Mouse (Mus musculus): ENCODE measurements around the gene Tmem245. TPM values are rescaled to one million over a fixed set of nuclear protein-coding genes. Genes with fewer than 3 reads are reported as not detected.

Gene Tmem245
- polyA plus RNA-seq, 1 experiment from 2014 or later = 10.8 TPM

GRCm38 (mm10) chr4:56848044-56848443 lies 99.2 kb downstream of the Tmem245 start:
- peaks cover 38% of the 10 kb centered on the region for H3K36me3 ChIP-seq
- H3K4me3 ChIP-seq = no peak overlapping the region
- H3K4me1 ChIP-seq (replicated peaks) = peaks cover 18% of the 10 kb centered on the region
- H3K27ac ChIP-seq = no peak overlapping the region
- 89% methylated on average over 6 of the region's 6 CpGs for WGBS
- DNase-seq (ENCODE audit: low spot score) = no peak
- no peaks in the 10 kb centered on the region for H3K27me3 ChIP-seq (ENCODE audit: insufficient read depth, poor library complexity, severe bottlenecking)
- peaks cover 8% of the 10 kb centered on the region; the same call in 1 of the 2 replicates for H3K9me3 ChIP-seq

GRCm38 (mm10) chr4:56847400-56847799 lies 99.8 kb downstream of the Tmem245 start:
- WGBS = 89% methylated on average over 3 of the region's 3 CpGs
- H3K4me3 ChIP-seq = no peak overlapping the region

GRCm38 (mm10) chr4:56845896-56846533 lies 101.2 kb downstream of the Tmem245 start:
- Histone ChIP-seq H3K36me3 (peaks cover 53% of the 10 kb centered on the region), H3K4me3 (no peak overlapping the region), H3K27me3 (ENCODE audit: insufficient read depth, poor library complexity, severe bottlenecking) (no peaks in the 10 kb centered on the region), H3K27ac (no peak overlapping the region), H3K9me3 (peaks cover 8% of the 10 kb centered on the region; the same call in 1 of the 2 replicates), H3K4me1 (replicated peaks) (peaks cover 14% of the 10 kb centered on the region)
- 64% methylated on average over 12 of the region's 12 CpGs for WGBS
- DNase-seq (ENCODE audit: low spot score) = no peak

More at GRCm38 (mm10) chr4:56847400-56847799, 99.8 kb downstream of the Tmem245 start:
- Histone ChIP-seq H3K27me3 (ENCODE audit: insufficient read depth, poor library complexity, severe bottlenecking) (no peaks in the 10 kb centered on the region), H3K9me3 (peaks cover 8% of the 10 kb centered on the region; the same call in 1 of the 2 replicates), H3K4me1 (replicated peaks) (peaks cover 18% of the 10 kb centered on the region), H3K27ac (no peak overlapping the region), H3K36me3 (peaks cover 43% of the 10 kb centered on the region)
- DNase-seq (ENCODE audit: low spot score) = no peak

DNA sequence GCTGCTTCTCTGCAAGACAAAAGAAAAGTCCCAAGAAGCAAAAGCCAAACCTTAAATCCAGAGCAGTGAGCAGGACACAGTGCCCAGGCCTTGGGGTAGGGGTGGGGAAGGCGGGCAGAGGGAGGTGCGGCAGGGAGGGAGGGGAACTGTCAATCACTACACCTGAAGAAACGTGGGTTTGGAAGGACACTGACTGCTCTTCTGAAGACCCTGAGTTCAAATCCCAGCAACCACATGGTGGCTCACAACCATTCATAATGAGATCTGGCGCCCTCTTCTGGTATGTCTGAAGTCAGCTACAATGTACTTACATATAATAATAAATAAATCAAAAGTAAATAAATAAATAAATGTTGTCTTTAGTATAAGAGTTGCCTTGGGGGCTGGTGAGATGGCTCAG lies 102.3 kb downstream of the Tmem245 start:
- no peak for DNase-seq (ENCODE audit: low spot score)
- WGBS = 86% methylated on average over 4 of the region's 4 CpGs
- Histone ChIP-seq H3K4me1 (replicated peaks) (peaks cover 8% of the 10 kb centered on the region; the same call in 1 of the 2 replicates), H3K27me3 (ENCODE audit: insufficient read depth, poor library complexity, severe bottlenecking) (no peaks in the 10 kb centered on the region), H3K9me3 (peaks cover 8% of the 10 kb centered on the region; the same call in 1 of the 2 replicates), H3K27ac (no peak overlapping the region), H3K4me3 (no peak overlapping the region), H3K36me3 (peaks cover 64% of the 10 kb centered on the region)

- H3K36me3 ChIP-seq = peaks cover 68% of the 10 kb centered on the region
- 88% methylated on average over 2 of the region's 2 CpGs for WGBS
Observed at GRCm38 (mm10) chr4:56843963-56844362, 103.3 kb downstream of the Tmem245 start.

GRCm38 (mm10) chr4:56842501-56842900 lies 104.7 kb downstream of the Tmem245 start:
- no peak overlapping the region for H3K27ac ChIP-seq
- H3K4me3 ChIP-seq = no peak overlapping the region
- H3K27me3 ChIP-seq (ENCODE audit: insufficient read depth, poor library complexity, severe bottlenecking) = no peaks in the 10 kb centered on the region
- H3K36me3 ChIP-seq = peaks cover 81% of the 10 kb centered on the region
- 86% methylated on average over 7 of the region's 7 CpGs for WGBS
- H3K4me1 ChIP-seq (replicated peaks) = peaks cover 8% of the 10 kb centered on the region; the same call in 1 of the 2 replicates
- H3K9me3 ChIP-seq = peaks cover 8% of the 10 kb centered on the region; the same call in 1 of the 2 replicates
- no peak for DNase-seq (ENCODE audit: low spot score)

More at GRCm38 (mm10) chr4:56843963-56844362, 103.3 kb downstream of the Tmem245 start:
- Histone ChIP-seq H3K4me3 (no peak overlapping the region), H3K4me1 (replicated peaks) (peaks cover 8% of the 10 kb centered on the region; the same call in 1 of the 2 replicates), H3K9me3 (peaks cover 8% of the 10 kb centered on the region; the same call in 1 of the 2 replicates), H3K27me3 (ENCODE audit: insufficient read depth, poor library complexity, severe bottlenecking) (no peaks in the 10 kb centered on the region), H3K27ac (no peak overlapping the region)
- no peak for DNase-seq (ENCODE audit: low spot score)

DNA sequence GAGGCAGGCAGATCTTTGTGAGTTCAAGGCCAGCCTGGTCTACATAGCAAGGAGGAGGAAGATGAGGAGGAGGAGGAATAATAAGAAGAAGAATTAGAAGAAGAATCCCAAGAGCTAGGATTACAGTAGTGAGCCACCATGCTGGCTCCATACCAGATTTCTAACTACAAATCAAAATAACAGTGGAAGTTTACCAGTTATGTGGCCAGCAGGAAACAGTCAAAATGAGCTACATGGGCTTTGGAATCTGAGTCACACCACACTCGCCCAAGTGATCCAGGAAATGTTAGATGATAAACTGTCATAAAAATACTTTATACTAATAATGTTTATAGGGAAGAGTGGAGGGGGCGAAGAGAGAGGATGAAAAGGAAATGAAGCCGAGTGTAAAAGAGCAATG lies 106.9 kb downstream of the Tmem245 start:
- H3K36me3 ChIP-seq = peaks cover 84% of the 10 kb centered on the region
- H3K27me3 ChIP-seq (ENCODE audit: insufficient read depth, poor library complexity, severe bottlenecking) = no peaks in the 10 kb centered on the region
- no peak overlapping the region for H3K27ac ChIP-seq
- no peak for DNase-seq (ENCODE audit: low spot score)
- peaks cover 8% of the 10 kb centered on the region; the same call in 1 of the 2 replicates for H3K9me3 ChIP-seq
- 93% methylated on average over 3 of the region's 3 CpGs for whole genome bisulfite sequencing
- H3K4me1 ChIP-seq (replicated peaks) = no peaks in the 10 kb centered on the region
- no peak overlapping the region for H3K4me3 ChIP-seq

DNA sequence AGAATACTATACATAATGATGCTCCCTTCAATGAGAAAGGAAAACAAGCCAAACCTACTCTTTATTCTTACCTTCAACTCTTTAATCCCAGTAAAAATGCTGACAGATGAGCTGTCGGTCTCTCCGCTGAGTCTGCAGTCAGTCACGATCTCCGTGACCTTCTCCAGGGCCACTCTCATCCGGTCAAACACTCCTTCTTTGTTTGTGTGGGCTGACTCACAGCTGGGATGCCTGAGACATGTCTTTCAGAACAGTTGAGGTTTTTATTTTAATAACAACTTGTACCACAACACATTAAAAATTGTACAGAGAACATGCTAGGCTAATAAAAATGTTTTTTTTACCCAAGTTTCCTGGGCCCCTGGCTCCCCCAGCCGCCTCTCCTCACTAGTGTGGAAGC lies 109.6 kb downstream of the Tmem245 start:
- no peaks in the 10 kb centered on the region for H3K9me3 ChIP-seq
- H3K4me1 ChIP-seq (replicated peaks) = no peaks in the 10 kb centered on the region
- DNase-seq (ENCODE audit: low spot score) = no peak
- H3K36me3 ChIP-seq = peaks cover 82% of the 10 kb centered on the region
- no peak overlapping the region for H3K4me3 ChIP-seq
- WGBS = 76% methylated on average over 6 of the region's 6 CpGs
- no peak overlapping the region for H3K27ac ChIP-seq
- no peaks in the 10 kb centered on the region for H3K27me3 ChIP-seq (ENCODE audit: insufficient read depth, poor library complexity, severe bottlenecking)

DNA sequence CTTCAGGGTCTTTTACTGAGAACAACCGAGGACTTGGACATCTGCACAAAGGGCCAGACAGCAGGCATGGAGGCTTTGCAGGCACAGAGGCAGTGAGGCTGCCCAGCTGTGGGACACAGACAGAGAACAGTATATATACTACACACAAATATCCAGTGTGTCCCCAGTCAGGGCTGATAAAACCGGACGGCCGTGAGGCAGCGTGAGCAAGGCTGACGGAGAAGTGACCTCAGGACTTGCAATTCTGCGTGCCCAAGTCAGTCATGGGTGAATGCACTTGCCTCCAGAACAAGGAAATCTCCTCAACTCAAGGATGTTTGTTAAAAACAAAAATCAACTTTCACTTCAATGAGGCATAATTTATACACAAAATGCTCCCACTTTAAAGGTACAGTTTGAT lies 115.2 kb downstream of the Tmem245 start:
- peaks cover 79% of the 10 kb centered on the region for H3K36me3 ChIP-seq
- peaks cover 12% of the 10 kb centered on the region for H3K4me1 ChIP-seq (replicated peaks)
- no peaks in the 10 kb centered on the region for H3K9me3 ChIP-seq
- H3K27ac ChIP-seq = no peak overlapping the region
- H3K4me3 ChIP-seq = no peak overlapping the region
- 82% methylated on average over 7 of the region's 7 CpGs for WGBS
- DNase-seq (ENCODE audit: low spot score) = no peak
- no peaks in the 10 kb centered on the region for H3K27me3 ChIP-seq (ENCODE audit: insufficient read depth, poor library complexity, severe bottlenecking)

GRCm38 (mm10) chr4:56831013-56831609 lies 116.1 kb downstream of the Tmem245 start:
- Histone ChIP-seq H3K27me3 (ENCODE audit: insufficient read depth, poor library complexity, severe bottlenecking) (no peaks in the 10 kb centered on the region), H3K36me3 (peaks cover 78% of the 10 kb centered on the region), H3K4me3 (no peak overlapping the region), H3K9me3 (no peaks in the 10 kb centered on the region), H3K27ac (0 out of 2 replicates have a peak overlapping the region, but pooled peaks have one; percentile 4), H3K4me1 (replicated peaks) (peaks cover 12% of the 10 kb centered on the region)
- DNase-seq (ENCODE audit: low spot score) = no peak
- 72% methylated on average over 13 of the region's 13 CpGs for WGBS

DNA sequence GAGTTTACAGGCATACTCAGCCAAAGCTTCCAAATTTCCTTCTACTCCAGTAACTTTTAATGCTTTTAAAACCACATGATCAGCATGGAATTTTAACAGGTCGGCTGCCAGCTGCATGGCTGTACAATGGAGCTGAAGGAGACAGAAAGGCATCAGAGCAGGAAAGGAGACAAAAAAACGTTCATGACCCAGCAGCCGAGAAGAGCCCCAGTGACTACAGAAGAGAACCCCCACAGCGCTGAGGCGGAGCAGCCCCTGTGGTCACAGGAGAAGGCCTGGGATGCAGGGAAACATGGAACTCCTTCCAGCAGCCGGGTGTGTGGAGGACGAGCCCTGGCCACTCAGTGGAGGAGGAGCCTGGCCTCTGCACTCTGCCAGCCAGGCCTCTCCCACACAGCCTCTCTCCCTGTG lies 117.7 kb downstream of the Tmem245 start:
- H3K27me3 ChIP-seq (ENCODE audit: insufficient read depth, poor library complexity, severe bottlenecking) = no peaks in the 10 kb centered on the region
- no peaks in the 10 kb centered on the region for H3K9me3 ChIP-seq
- H3K27ac ChIP-seq = peak overlapping the region; percentile 59; the same call in 1 of the 2 replicates
- 64% methylated on average over 7 of the region's 7 CpGs for WGBS
- peaks cover 12% of the 10 kb centered on the region for H3K4me1 ChIP-seq (replicated peaks)
- no peak for DNase-seq (ENCODE audit: low spot score)
- H3K36me3 ChIP-seq = peaks cover 71% of the 10 kb centered on the region
- H3K4me3 ChIP-seq = no peak overlapping the region

- 89% methylated on average over 3 of the region's 3 CpGs for WGBS
- Histone ChIP-seq H3K4me1 (replicated peaks) (peaks cover 12% of the 10 kb centered on the region), H3K9me3 (no peaks in the 10 kb centered on the region)
Observed at GRCm38 (mm10) chr4:56828932-56829331, 118.3 kb downstream of the Tmem245 start.

GRCm38 (mm10) chr4:56824231-56824630 lies 123.0 kb downstream of the Tmem245 start:
- WGBS = 93% methylated on average over 9 of the region's 9 CpGs
- Histone ChIP-seq H3K27me3 (ENCODE audit: insufficient read depth, poor library complexity, severe bottlenecking) (no peaks in the 10 kb centered on the region), H3K4me3 (no peak overlapping the region), H3K9me3 (no peaks in the 10 kb centered on the region), H3K36me3 (peaks cover 51% of the 10 kb centered on the region), H3K4me1 (replicated peaks) (no peaks in the 10 kb centered on the region), H3K27ac (no peak overlapping the region)
- DNase-seq (ENCODE audit: low spot score) = no peak

More at GRCm38 (mm10) chr4:56828932-56829331, 118.3 kb downstream of the Tmem245 start:
- Histone ChIP-seq H3K4me3 (no peak overlapping the region), H3K27me3 (ENCODE audit: insufficient read depth, poor library complexity, severe bottlenecking) (no peaks in the 10 kb centered on the region), H3K27ac (no peak overlapping the region), H3K36me3 (peaks cover 71% of the 10 kb centered on the region)
- no peak for DNase-seq (ENCODE audit: low spot score)

Data from hindbrain, embryonic 10.5 days (tissue).